Mouse (Mus musculus) left cerebral cortex, postnatal 36 days (tissue): ENCODE measurements at regions not wholly inside any gene's neighbourhood (a gene's known extent, or its start where the extent isn't known, plus 50 kb on each side); places are given as distances from the start of the nearest gene placed in this dataset.

ENCODE experiments used
- DNase-seq, 2 experiments: peaks; one replicate each; pipeline ENCODE4 v3.0.0; 2021 to 2022; ENCODE audit warnings: low spot score in 2 of 2, mixed read lengths in 1 of 2
- intact Hi-C: fragments of 180-260 bp; cut with DNase I; formaldehyde crosslinking; loops from one replicate; pipeline ENCODE4 v1.15.1; 2025

DNA sequence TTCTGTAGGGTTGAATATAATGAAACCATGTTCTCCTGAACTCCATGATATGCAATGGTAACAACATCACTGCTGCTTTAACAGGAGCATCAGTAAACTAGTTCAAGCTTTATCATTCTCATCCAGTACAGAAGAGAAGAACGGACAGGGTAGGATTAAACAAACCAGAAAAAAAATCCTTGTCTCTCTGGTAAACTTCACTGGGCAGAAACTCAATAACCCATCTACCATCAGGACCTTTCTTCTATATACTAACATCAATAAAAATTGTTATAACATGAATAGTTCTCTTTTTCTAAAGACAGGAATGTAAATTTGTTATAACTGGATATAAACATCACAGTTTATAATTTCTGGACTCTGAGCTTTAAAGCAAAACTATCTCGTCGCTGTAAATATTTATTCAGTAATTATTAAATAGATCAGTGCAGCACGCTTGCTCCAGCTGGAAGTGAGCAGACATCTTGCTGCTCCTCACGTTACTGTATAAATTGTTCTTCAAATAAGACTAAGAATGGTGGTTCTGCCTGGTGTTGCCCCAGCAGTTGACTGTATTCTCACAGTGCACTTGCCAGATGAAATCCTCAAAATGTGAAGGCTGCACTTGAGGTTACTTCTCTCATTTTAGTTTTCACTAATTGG is 104.8 kb upstream of the P2ry1 start:
- DNase-seq = no peak
- intact Hi-C loops = no loop called here

- intact Hi-C loops = no loop called here
Observed at GRCm38 (mm10) chr3:60898720-60899119, 103.9 kb upstream of the P2ry1 start.

GRCm38 (mm10) chr3:60901571-60901970 is 101.0 kb upstream of the P2ry1 start:
- intact Hi-C loops = no loop called here
- no peak for DNase-seq

More at GRCm38 (mm10) chr3:60898720-60899119, 103.9 kb upstream of the P2ry1 start:
- DNase-seq = no peak

GRCm38 (mm10) chr3:60916411-60916810 is 86.2 kb upstream of the P2ry1 start:
- intact Hi-C loops = no loop called here
- no peak for DNase-seq

DNA sequence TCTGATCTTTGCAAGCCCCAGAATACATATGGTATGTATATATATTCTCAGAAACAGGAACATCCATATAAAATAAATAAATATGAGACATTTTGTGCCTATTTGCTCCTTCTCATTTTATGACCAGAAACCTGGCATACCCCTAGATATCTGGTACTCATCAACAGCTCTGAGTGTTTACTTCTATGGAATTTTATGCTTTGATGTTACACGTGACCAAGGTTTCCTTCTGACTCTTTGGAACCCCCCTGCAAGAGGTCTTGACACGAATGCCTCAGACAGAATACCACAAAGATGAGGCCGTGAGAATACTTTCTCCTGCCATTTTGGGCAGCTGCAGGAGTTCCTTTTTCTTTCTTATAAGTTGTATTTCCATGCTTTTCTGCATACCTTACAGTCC is 85.3 kb upstream of the P2ry1 start:
- intact Hi-C loops = no loop called here
- DNase-seq = no peak

DNA sequence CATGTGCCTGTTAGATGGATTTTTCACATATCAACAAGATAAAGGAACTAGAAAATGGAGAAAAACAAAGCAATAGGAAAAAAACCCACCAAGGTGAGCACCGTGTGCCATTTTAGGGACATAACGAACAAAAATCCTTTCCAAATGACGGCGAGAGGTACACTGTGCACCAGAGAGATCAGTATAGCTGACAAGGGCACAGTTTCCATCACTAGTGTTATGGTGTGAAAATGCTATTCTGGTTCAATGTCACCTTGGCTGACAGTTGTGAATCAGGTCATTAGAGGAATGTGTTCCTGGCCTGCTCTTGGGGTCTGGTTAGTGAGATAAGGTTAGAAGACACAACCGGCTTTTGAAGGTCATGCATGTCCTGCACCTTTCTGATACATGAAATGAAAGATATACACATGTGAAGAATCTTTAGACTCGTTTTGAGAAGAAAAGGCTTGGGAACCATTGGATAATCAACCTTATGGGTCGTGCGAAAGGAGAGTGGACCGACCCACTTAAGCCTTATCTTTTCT is 76.5 kb upstream of the P2ry1 start:
- intact Hi-C loops = no loop called here
- no peak for DNase-seq

GRCm38 (mm10) chr3:60928910-60929309 is 73.7 kb upstream of the P2ry1 start:
- intact Hi-C loops = no loop called here
- DNase-seq = no peak

GRCm38 (mm10) chr3:60934492-60934891 is 68.1 kb upstream of the P2ry1 start:
- intact Hi-C loops = no loop called here
- no peak for DNase-seq

- no peak for DNase-seq
- intact Hi-C loops = no loop called here
Observed at GRCm38 (mm10) chr3:60941451-60941850, 61.1 kb upstream of the P2ry1 start.

- intact Hi-C loops = no loop called here
Observed at GRCm38 (mm10) chr3:60948897-60949296, 53.7 kb upstream of the P2ry1 start.

More at GRCm38 (mm10) chr3:60948897-60949296, 53.7 kb upstream of the P2ry1 start:
- no peak for DNase-seq
